Mouse (Mus musculus) heart, embryonic 11.5 days (tissue): ENCODE results near the gene Atp5d. TPM values are rescaled to one million over a fixed set of nuclear protein-coding genes. Genes with fewer than 3 reads are reported as not detected.

Experiments used
- ATAC-seq: fragments of 200-750 bp; cut with Nextera tagmentation; replicated peaks from 2 replicates; pipeline ENCODE4 v1.8.0; 2017; ENCODE audit warnings: moderate library complexity; ENCODE audit not compliant: insufficient number of reproducible peaks, low FRiP score, low TSS enrichment
- H3K27ac ChIP-seq: fragments of 300-500 bp; sonication (generic); 2 replicates; pipeline ENCODE4 v1.5.1; 2014; ENCODE audit warnings: mild to moderate bottlenecking, low read depth, low read length
- H3K27me3 ChIP-seq: fragments of 300-500 bp; sonication (generic); 2 replicates; pipeline ENCODE4 v1.6.1; 2014; ENCODE audit warnings: mild to moderate bottlenecking, low read length, mixed read lengths; ENCODE audit not compliant: control insufficient read depth, insufficient read depth
- H3K36me3 ChIP-seq: fragments of 300-500 bp; sonication (generic); 2 replicates; pipeline ENCODE4 v1.6.1; 2014; ENCODE audit warnings: mild to moderate bottlenecking, low read length, moderate library complexity, mixed read lengths; ENCODE audit not compliant: control insufficient read depth, insufficient read depth
- H3K4me1 ChIP-seq: fragments of 300-500 bp; sonication (generic); 2 replicates; pipeline ENCODE4 v1.6.1; 2014; ENCODE audit warnings: low read length; ENCODE audit not compliant: control insufficient read depth, insufficient read depth
- H3K4me2 ChIP-seq: fragments of 300-500 bp; sonication (generic); 2 replicates; pipeline ENCODE4 v1.6.1; 2014; ENCODE audit warnings: mild to moderate bottlenecking, moderate library complexity
- H3K4me3 ChIP-seq: fragments of 300-500 bp; sonication (generic); 2 replicates; pipeline ENCODE4 v1.5.1; 2014; ENCODE audit warnings: low read depth, low read length
- H3K9ac ChIP-seq: fragments of 300-500 bp; sonication (generic); 2 replicates; pipeline ENCODE4 v1.6.1; 2014; ENCODE audit warnings: mild to moderate bottlenecking, low read depth, low read length, moderate library complexity
- H3K9me3 ChIP-seq: fragments of 300-500 bp; sonication (generic); replicated peaks from 2 replicates; pipeline ENCODE4 v1.6.1; 2016; ENCODE audit warnings: low read length; ENCODE audit not compliant: control insufficient read depth
- WGBS: fragments of 180-500 bp; shearing (Covaris S2); extraction: QIAGEN DNeasy Blood & Tissue Kit; methylation state at CpG from one replicate; pipeline ENCODE4 v1.1.7; 2014; ENCODE audit not compliant: insufficient replicate concordance; 5-methylcytosine and 5-hydroxymethylcytosine counted together
- polyA plus RNA-seq: library from polyadenylated mRNA; unstranded; fragments of >200 nt; fragmentation: Nextera tagmentation; extraction: Ambion mirVana; gene quantifications from 2 replicates; pipeline ENCODE4 v1.2.1, GENCODE M21; 2014

The Atp5d gene
- polyA plus RNA-seq, 1 experiment from 2014 or later, result 785 TPM

- ATAC-seq, result peak; percentile 56
- Histone ChIP-seq H3K4me2 (peak overlapping the region; percentile 85), H3K4me1 (peaks cover 46% of the 10 kb centered on the region), H3K27me3 (no peaks in the 10 kb centered on the region), H3K27ac (peak overlapping the region; percentile 100), H3K36me3 (peaks cover 20% of the 10 kb centered on the region), H3K9ac (peak overlapping the region; percentile 100), H3K4me3 (peak overlapping the region; percentile 92), H3K9me3 (no peaks in the 10 kb centered on the region)
- WGBS, result 0% methylated on average over 37 of the region's 48 CpGs
These were observed 29.7 kb downstream of the Atp5d start for GRCm38 (mm10) chr10:80168038-80168661.

GRCm38 (mm10) chr10:80169070-80169469 lies 30.6 kb downstream of the Atp5d start:
- Histone ChIP-seq H3K9me3 (no peaks in the 10 kb centered on the region), H3K36me3 (peaks cover 20% of the 10 kb centered on the region), H3K27ac (no peak overlapping the region), H3K4me1 (peaks cover 39% of the 10 kb centered on the region), H3K4me3 (peak overlapping the region; percentile 92), H3K9ac (peak overlapping the region; percentile 100; the same call in 1 of the 2 replicates), H3K4me2 (peak overlapping the region; percentile 85), H3K27me3 (no peaks in the 10 kb centered on the region)
- WGBS, result 73% methylated on average over 1 of the region's 1 CpGs
- no peak for ATAC-seq

- Histone ChIP-seq H3K4me2 (no peak overlapping the region), H3K9me3 (no peaks in the 10 kb centered on the region), H3K9ac (no peak overlapping the region), H3K27ac (no peak overlapping the region), H3K4me3 (0 out of 2 replicates have a peak overlapping the region, but pooled peaks have one; percentile 8), H3K27me3 (no peaks in the 10 kb centered on the region), H3K4me1 (peaks cover 33% of the 10 kb centered on the region), H3K36me3 (peaks cover 20% of the 10 kb centered on the region)
- no peak for ATAC-seq
- WGBS, result 91% methylated on average over 7 of the region's 7 CpGs
These were observed 31.2 kb downstream of the Atp5d start for GRCm38 (mm10) chr10:80169651-80170050.

GRCm38 (mm10) chr10:80170052-80170451 lies 31.6 kb downstream of the Atp5d start:
- H3K4me3 ChIP-seq, result no peak overlapping the region
- H3K27me3 ChIP-seq, result no peaks in the 10 kb centered on the region
- no peak overlapping the region for H3K4me2 ChIP-seq
- H3K4me1 ChIP-seq, result peaks cover 29% of the 10 kb centered on the region
- H3K36me3 ChIP-seq, result peaks cover 20% of the 10 kb centered on the region
- WGBS, result 93% methylated on average over 16 of the region's 16 CpGs
- no peak overlapping the region for H3K27ac ChIP-seq
- H3K9me3 ChIP-seq, result no peaks in the 10 kb centered on the region
- no peak for ATAC-seq
- H3K9ac ChIP-seq, result 0 out of 2 replicates have a peak overlapping the region, but pooled peaks have one; percentile 39

- Histone ChIP-seq H3K27me3 (no peaks in the 10 kb centered on the region), H3K27ac (no peak overlapping the region), H3K9me3 (no peaks in the 10 kb centered on the region), H3K4me1 (peaks cover 24% of the 10 kb centered on the region), H3K36me3 (peaks cover 20% of the 10 kb centered on the region), H3K4me2 (no peak overlapping the region; the same call in 1 of the 2 replicates), H3K4me3 (0 out of 2 replicates have a peak overlapping the region, but pooled peaks have one; percentile 8), H3K9ac (no peak overlapping the region)
- no peak for ATAC-seq
- 96% methylated on average over 19 of the region's 19 CpGs for WGBS
These were observed 32.2 kb downstream of the Atp5d start for GRCm38 (mm10) chr10:80170601-80171021.

- Histone ChIP-seq H3K27ac (no peak overlapping the region), H3K9ac (no peak overlapping the region), H3K27me3 (no peaks in the 10 kb centered on the region), H3K9me3 (no peaks in the 10 kb centered on the region), H3K4me2 (no peak overlapping the region), H3K4me3 (no peak overlapping the region), H3K4me1 (peaks cover 18% of the 10 kb centered on the region), H3K36me3 (peaks cover 20% of the 10 kb centered on the region)
- 85% methylated on average over 15 of the region's 15 CpGs for WGBS
- no peak for ATAC-seq
These were observed 32.8 kb downstream of the Atp5d start for GRCm38 (mm10) chr10:80171252-80171651.

GRCm38 (mm10) chr10:80171760-80172526 lies 33.5 kb downstream of the Atp5d start:
- H3K36me3 ChIP-seq, result peaks cover 20% of the 10 kb centered on the region
- H3K4me3 ChIP-seq, result peak overlapping the region; percentile 65
- H3K4me2 ChIP-seq, result peak overlapping the region; percentile 72
- H3K9me3 ChIP-seq, result no peaks in the 10 kb centered on the region
- H3K27me3 ChIP-seq, result no peaks in the 10 kb centered on the region
- ATAC-seq, result no peak
- peak overlapping the region; percentile 80 for H3K27ac ChIP-seq
- H3K9ac ChIP-seq, result peak overlapping the region; percentile 80; the same call in 1 of the 2 replicates
- H3K4me1 ChIP-seq, result peaks cover 15% of the 10 kb centered on the region
- WGBS, result 84% methylated on average over 45 of the region's 45 CpGs

GRCm38 (mm10) chr10:80172527-80173292 lies 34.3 kb downstream of the Atp5d start, which contains the start of gene 1600002K03Rik:
TSS of gene 1600002K03Rik (plus strand) at chr10:80172944.
- Histone ChIP-seq H3K4me3 (peak within 1 kb of the TSS; percentile 65), H3K27me3 (no peaks in the 10 kb centered on the region), H3K36me3 (peaks cover 20% of the 10 kb centered on the region), H3K4me1 (peaks cover 17% of the 10 kb centered on the region), H3K27ac (peak within 1 kb of the TSS; percentile 80), H3K9ac (peak within 1 kb of the TSS; percentile 80), H3K4me2 (peak within 1 kb of the TSS; percentile 72), H3K9me3 (no peaks in the 10 kb centered on the region)
- 5% methylated on average over 35 of the region's 35 CpGs for WGBS
- ATAC-seq, result peak; percentile 65
